In genomic region chr5:45638378-45638777, GRCm38 (mm10) we compare ENCODE assay signal across 8 mouse cellular contexts. TPM values are rescaled to one million over a fixed set of nuclear protein-coding genes. Genes with fewer than 3 reads are reported as not detected.
DNase-seq lines count a peak whose midpoint lies in the region; ATAC-seq and TF ChIP-seq lines count a peak whose summit lies in the region.

No protein-coding gene starts in this region.

- no peaks in the 10 kb centered on the region for H3K9me3 ChIP-seq in midbrain, embryonic 10.5 days (replicated peaks)
- H3K9me3 ChIP-seq in liver, embryonic 12.5 days (replicated peaks) = no peaks in the 10 kb centered on the region

- peaks cover 5% of the 10 kb centered on the region; the same call in 1 of the 2 replicates for H3K4me1 ChIP-seq in lung, adult 2 months (ENCODE audit: control insufficient read depth, insufficient read depth, low read length)
- H3K4me1 ChIP-seq in midbrain, embryonic 10.5 days = peaks cover 9% of the 10 kb centered on the region
- peaks cover 5% of the 10 kb centered on the region; the same call in 1 of the 2 replicates for H3K4me1 ChIP-seq in liver, embryonic 12.5 days

- TF ChIP-seq POLR2A in lung, adult 2 months (IDR thresholded peaks at IDR 0.05; ENCODE audit: borderline replicate concordance, extremely low read depth, low read depth, low read length) = no peak

- ATAC-seq in liver, embryonic 12.5 days = no peak
- ATAC-seq in erythroid progenitor cell, adult 5-6 weeks (replicated peaks; ENCODE audit: low FRiP score, poor library complexity, severe bottlenecking) = no peak

- no peak overlapping the region for H3K4me2 ChIP-seq in liver, embryonic 12.5 days

- H3K27ac ChIP-seq in midbrain, embryonic 10.5 days (replicated peaks) = no peak overlapping the region
- H3K27ac ChIP-seq in liver, embryonic 12.5 days = no peak overlapping the region

- peak; percentile 18 for DNase-seq in heart, adult 11 months
- no peak for DNase-seq in heart, postnatal 4 days
- DNase-seq in lung, postnatal 10 days = peak; percentile 3
- DNase-seq in lung, adult 2 months = no peak
- DNase-seq in midbrain, embryonic 10.5 days (ENCODE audit: low spot score) = no peak
- no peak for DNase-seq in spleen, postnatal 4 days (ENCODE audit: low spot score in 2 of 2)

- 36% methylated on average over 3 of the region's 3 CpGs for WGBS in lung, adult 2 months
- WGBS in midbrain, embryonic 10.5 days = 81% methylated on average over 3 of the region's 3 CpGs
- WGBS in liver, embryonic 12.5 days (ENCODE audit: insufficient replicate concordance) = 55% methylated on average over 3 of the region's 3 CpGs

- TF ChIP-seq CTCF in lung, adult 2 months (IDR thresholded peaks at IDR 0.05; ENCODE audit: insufficient read depth, low read length) = no peak

- no peak overlapping the region for H3K4me3 ChIP-seq in lung, adult 2 months (replicated peaks; ENCODE audit: extremely low read depth, low read depth, low read length)
- H3K4me3 ChIP-seq in midbrain, embryonic 10.5 days = peak overlapping the region; percentile 78; the same call in 1 of the 2 replicates
- H3K4me3 ChIP-seq in liver, embryonic 12.5 days = no peak overlapping the region

- H3K36me3 ChIP-seq in midbrain, embryonic 10.5 days = no peaks in the 10 kb centered on the region
- no peaks in the 10 kb centered on the region for H3K36me3 ChIP-seq in liver, embryonic 12.5 days

- peaks cover 41% of the 10 kb centered on the region for H3K27me3 ChIP-seq in midbrain, embryonic 10.5 days (ENCODE audit: low read depth, poor library complexity, severe bottlenecking)
- H3K27me3 ChIP-seq in liver, embryonic 12.5 days (replicated peaks) = peaks cover 33% of the 10 kb centered on the region

- no peak overlapping the region for H3K9ac ChIP-seq in liver, embryonic 12.5 days

RNA-seq across cellular contexts. Expression of gene Fam184b, which starts 1.0 kb away (rescaled TPM):
- under 1 TPM in 1 of 2 experiments, not detected in 1; 0.12 TPM for total RNA-seq in heart, postnatal 4 days (2021)
- 0.04 TPM in 1 of 2 replicates, not detected in the other for polyA plus RNA-seq in lung, adult 2 months (2012; rRNA removed)
- 0.50 and 0.73 TPM in 2 replicates for polyA plus RNA-seq in midbrain, embryonic 10.5 days (2016; fragmentation: Nextera tagmentation; extraction: Ambion mirVana)
- 0.18 and 0.29 TPM in 2 replicates for polyA plus RNA-seq in liver, embryonic 12.5 days (2016; fragmentation: Nextera tagmentation; extraction: Ambion mirVana)
- not detected in 2 replicates for total RNA-seq in erythroid progenitor cell, adult 5-6 weeks (2015; ENCODE audit: low replicate concordance)
- total RNA-seq in erythroid progenitor cell, adult 5-6 weeks (2017; ENCODE audit: low replicate concordance) = not detected in 2 replicates

RNA-seq across cellular contexts. Expression of gene Ncapg, which starts 31.3 kb away (rescaled TPM):
- 10 to 100 TPM; 17.7 to 19.8 TPM for total RNA-seq in heart, postnatal 4 days (2021)
- 0.10 and 0.32 TPM in 2 replicates for polyA plus RNA-seq in lung, adult 2 months (2012; rRNA removed)
- 72.8 and 75.1 TPM in 2 replicates for polyA plus RNA-seq in midbrain, embryonic 10.5 days (2016; fragmentation: Nextera tagmentation; extraction: Ambion mirVana)
- polyA plus RNA-seq in liver, embryonic 12.5 days (2016; fragmentation: Nextera tagmentation; extraction: Ambion mirVana) = 59.9 and 62.7 TPM in 2 replicates
- 382 and 401 TPM in 2 replicates for total RNA-seq in erythroid progenitor cell, adult 5-6 weeks (2015; ENCODE audit: low replicate concordance)
- 362 and 411 TPM in 2 replicates for total RNA-seq in erythroid progenitor cell, adult 5-6 weeks (2017; ENCODE audit: low replicate concordance)

Comparison
In these comparisons a context has a peak if more than half of its experiments do, and no peak if none do; other contexts are left out.
1. DNase-seq: peak in heart, adult 11 months (single experiment) and lung, postnatal 10 days (single experiment); none in heart, postnatal 4 days (single experiment), lung, adult 2 months (single experiment), midbrain, embryonic 10.5 days (single experiment) and spleen, postnatal 4 days (0 of 2).
2. RNA of gene Ncapg, which starts 31.3 kb away (polyA plus RNA-seq): 72.8 to 75.1 TPM in midbrain, embryonic 10.5 days and 59.9 to 62.7 TPM in liver, embryonic 12.5 days; 0.10 to 0.32 TPM in lung, adult 2 months; every median in the first group is over 10 times any median in the second.